Mouse (Mus musculus) cortical plate, adult 2 months (tissue): Measurements from ENCODE around the gene Spata31d1d.

Experiments used
- CTCF ChIP-seq: fragments of 200-500 bp; IDR thresholded peaks from 2 replicates; pipeline ENCODE4 v1.5.1; 2011; ENCODE audit warnings: mild to moderate bottlenecking, control low read depth, low read length; ENCODE audit not compliant: insufficient read depth; ENCODE audit errors: extremely low read depth
- POLR2A ChIP-seq: fragments of 200-500 bp; IDR thresholded peaks from 2 replicates; pipeline ENCODE4 v1.6.1; 2011; ENCODE audit warnings: mild to moderate bottlenecking, low read length, control low read depth; ENCODE audit not compliant: insufficient read depth; ENCODE audit errors: extremely low read depth

DNA sequence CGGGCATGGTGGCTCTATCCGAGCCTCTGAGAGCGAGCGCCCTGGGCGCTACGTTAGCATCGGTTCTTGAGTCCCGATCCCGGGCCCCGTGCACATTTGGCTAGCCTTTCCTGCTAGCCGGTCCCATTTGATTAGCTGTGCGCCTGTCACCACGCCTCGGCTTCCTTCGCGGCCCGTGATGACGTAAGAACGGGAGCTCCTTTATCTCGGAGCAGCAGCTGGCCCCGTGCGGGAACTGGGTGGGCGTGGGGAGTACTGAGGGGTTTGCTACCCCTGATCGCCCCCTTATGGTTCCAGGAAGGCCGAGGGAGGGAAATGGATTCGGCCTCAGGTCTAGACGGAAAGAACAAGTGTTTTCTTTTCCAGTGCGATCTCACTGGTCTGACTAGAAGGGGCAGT is 38.6 kb upstream of the Spata31d1d start:
- TF ChIP-seq POLR2A (no peak; the same call in 1 of the 2 replicates), CTCF (no peak)
